Mouse (Mus musculus): Measurements from ENCODE around the gene Zfp618. TPM values are rescaled to one million over a fixed set of nuclear protein-coding genes. Genes with fewer than 3 reads are reported as not detected.

Gene Zfp618
- polyA plus RNA-seq, 1 experiment from 2014 or later = 23.9 TPM

GRCm38 (mm10) chr4:63024098-63024497 is 58.7 kb downstream of the Zfp618 start:
- 97% methylated on average over 7 of the region's 7 CpGs for WGBS
- 0 out of 2 replicates have a peak, but pooled peaks cover 4% of the 10 kb centered on the region for H3K9me3 ChIP-seq (replicated peaks)
- H3K27ac ChIP-seq (replicated peaks) = no peak overlapping the region
- H3K4me1 ChIP-seq = peaks cover 4% of the 10 kb centered on the region; the same call in 1 of the 2 replicates
- no peak overlapping the region for H3K4me3 ChIP-seq
- H3K36me3 ChIP-seq = peaks cover 9% of the 10 kb centered on the region; the same call in 1 of the 2 replicates
- no peaks in the 10 kb centered on the region for H3K27me3 ChIP-seq (ENCODE audit: low read depth, poor library complexity, severe bottlenecking)
- DNase-seq (ENCODE audit: low spot score) = no peak

GRCm38 (mm10) chr4:63024734-63025256 is 59.4 kb downstream of the Zfp618 start:
- H3K9me3 ChIP-seq (replicated peaks) = 0 out of 2 replicates have a peak, but pooled peaks cover 4% of the 10 kb centered on the region
- H3K27me3 ChIP-seq (ENCODE audit: low read depth, poor library complexity, severe bottlenecking) = no peaks in the 10 kb centered on the region
- 89% methylated on average over 9 of the region's 9 CpGs for WGBS
- H3K27ac ChIP-seq (replicated peaks) = no peak overlapping the region
- peaks cover 1% of the 10 kb centered on the region; the same call in 1 of the 2 replicates for H3K4me1 ChIP-seq
- H3K36me3 ChIP-seq = peaks cover 9% of the 10 kb centered on the region; the same call in 1 of the 2 replicates
- H3K4me3 ChIP-seq = no peak overlapping the region
- DNase-seq (ENCODE audit: low spot score) = no peak

- no peak for DNase-seq (ENCODE audit: low spot score)
- WGBS = 98% methylated on average over 9 of the region's 9 CpGs
- Histone ChIP-seq H3K4me1 (peaks cover 6% of the 10 kb centered on the region), H3K27me3 (ENCODE audit: low read depth, poor library complexity, severe bottlenecking) (no peaks in the 10 kb centered on the region), H3K36me3 (peaks cover 9% of the 10 kb centered on the region; the same call in 1 of the 2 replicates), H3K27ac (replicated peaks) (no peak overlapping the region), H3K4me3 (no peak overlapping the region), H3K9me3 (replicated peaks) (0 out of 2 replicates have a peak, but pooled peaks cover 4% of the 10 kb centered on the region)
Observed at GRCm38 (mm10) chr4:63025306-63025705, 59.9 kb downstream of the Zfp618 start.

GRCm38 (mm10) chr4:63026286-63026685 is 60.9 kb downstream of the Zfp618 start:
- H3K4me3 ChIP-seq = no peak overlapping the region
- H3K27ac ChIP-seq (replicated peaks) = no peak overlapping the region
- WGBS = 91% methylated on average over 3 of the region's 3 CpGs
- peaks cover 12% of the 10 kb centered on the region for H3K4me1 ChIP-seq
- DNase-seq (ENCODE audit: low spot score) = no peak
- H3K27me3 ChIP-seq (ENCODE audit: low read depth, poor library complexity, severe bottlenecking) = no peaks in the 10 kb centered on the region
- peaks cover 9% of the 10 kb centered on the region; the same call in 1 of the 2 replicates for H3K36me3 ChIP-seq
- 0 out of 2 replicates have a peak, but pooled peaks cover 4% of the 10 kb centered on the region for H3K9me3 ChIP-seq (replicated peaks)

GRCm38 (mm10) chr4:63027451-63027850 is 62.1 kb downstream of the Zfp618 start:
- no peak overlapping the region for H3K4me3 ChIP-seq
- no peak overlapping the region for H3K27ac ChIP-seq (replicated peaks)
- H3K4me1 ChIP-seq = peaks cover 23% of the 10 kb centered on the region
- no peak for DNase-seq (ENCODE audit: low spot score)
- H3K9me3 ChIP-seq (replicated peaks) = 0 out of 2 replicates have a peak, but pooled peaks cover 4% of the 10 kb centered on the region
- no peaks in the 10 kb centered on the region for H3K27me3 ChIP-seq (ENCODE audit: low read depth, poor library complexity, severe bottlenecking)
- peaks cover 9% of the 10 kb centered on the region; the same call in 1 of the 2 replicates for H3K36me3 ChIP-seq

GRCm38 (mm10) chr4:63030157-63030556 is 64.8 kb downstream of the Zfp618 start:
- 0 out of 2 replicates have a peak, but pooled peaks cover 4% of the 10 kb centered on the region for H3K36me3 ChIP-seq
- no peak for DNase-seq (ENCODE audit: low spot score)
- no peak overlapping the region for H3K27ac ChIP-seq (replicated peaks)
- 61% methylated on average over 5 of the region's 5 CpGs for WGBS
- no peaks in the 10 kb centered on the region for H3K27me3 ChIP-seq (ENCODE audit: low read depth, poor library complexity, severe bottlenecking)
- H3K9me3 ChIP-seq (replicated peaks) = no peaks in the 10 kb centered on the region
- peaks cover 49% of the 10 kb centered on the region for H3K4me1 ChIP-seq
- no peak overlapping the region for H3K4me3 ChIP-seq

- no peak for DNase-seq (ENCODE audit: low spot score)
- 67% methylated on average over 4 of the region's 4 CpGs for WGBS
- Histone ChIP-seq H3K27ac (replicated peaks) (0 out of 2 replicates have a peak overlapping the region, but pooled peaks have one; percentile 9), H3K27me3 (ENCODE audit: low read depth, poor library complexity, severe bottlenecking) (no peaks in the 10 kb centered on the region), H3K4me3 (no peak overlapping the region), H3K4me1 (peaks cover 51% of the 10 kb centered on the region), H3K9me3 (replicated peaks) (no peaks in the 10 kb centered on the region), H3K36me3 (0 out of 2 replicates have a peak, but pooled peaks cover 9% of the 10 kb centered on the region)
Observed at GRCm38 (mm10) chr4:63031240-63031639, 65.9 kb downstream of the Zfp618 start.

GRCm38 (mm10) chr4:63032581-63033006 is 67.2 kb downstream of the Zfp618 start:
- Histone ChIP-seq H3K4me1 (peaks cover 51% of the 10 kb centered on the region), H3K9me3 (replicated peaks) (no peaks in the 10 kb centered on the region), H3K4me3 (no peak overlapping the region), H3K36me3 (peaks cover 13% of the 10 kb centered on the region; the same call in 1 of the 2 replicates), H3K27me3 (ENCODE audit: low read depth, poor library complexity, severe bottlenecking) (no peaks in the 10 kb centered on the region), H3K27ac (replicated peaks) (peak overlapping the region; percentile 49; the same call in 1 of the 2 replicates)
- 81% methylated on average over 9 of the region's 9 CpGs for WGBS
- no peak for DNase-seq (ENCODE audit: low spot score)

GRCm38 (mm10) chr4:63033724-63034123 is 68.4 kb downstream of the Zfp618 start:
- 24% methylated on average over 5 of the region's 5 CpGs for WGBS
- peaks cover 13% of the 10 kb centered on the region; the same call in 1 of the 2 replicates for H3K36me3 ChIP-seq
- no peak overlapping the region for H3K4me3 ChIP-seq
- peaks cover 51% of the 10 kb centered on the region for H3K4me1 ChIP-seq
- no peaks in the 10 kb centered on the region for H3K9me3 ChIP-seq (replicated peaks)
- 0 out of 2 replicates have a peak overlapping the region, but pooled peaks have one; percentile 49 for H3K27ac ChIP-seq (replicated peaks)
- no peaks in the 10 kb centered on the region for H3K27me3 ChIP-seq (ENCODE audit: low read depth, poor library complexity, severe bottlenecking)
- no peak for DNase-seq (ENCODE audit: low spot score)

- Histone ChIP-seq H3K4me3 (no peak overlapping the region), H3K36me3 (peaks cover 21% of the 10 kb centered on the region; the same call in 1 of the 2 replicates), H3K9me3 (replicated peaks) (no peaks in the 10 kb centered on the region), H3K27ac (replicated peaks) (no peak overlapping the region), H3K4me1 (peaks cover 42% of the 10 kb centered on the region), H3K27me3 (ENCODE audit: low read depth, poor library complexity, severe bottlenecking) (no peaks in the 10 kb centered on the region)
- 90% methylated on average over 7 of the region's 7 CpGs for WGBS
- no peak for DNase-seq (ENCODE audit: low spot score)
Observed at GRCm38 (mm10) chr4:63035991-63036390, 70.6 kb downstream of the Zfp618 start.

- no peak overlapping the region for H3K27ac ChIP-seq (replicated peaks)
- DNase-seq (ENCODE audit: low spot score) = no peak
- 88% methylated on average over 5 of the region's 5 CpGs for WGBS
- H3K36me3 ChIP-seq = peaks cover 21% of the 10 kb centered on the region; the same call in 1 of the 2 replicates
- H3K9me3 ChIP-seq (replicated peaks) = no peaks in the 10 kb centered on the region
- H3K27me3 ChIP-seq (ENCODE audit: low read depth, poor library complexity, severe bottlenecking) = no peaks in the 10 kb centered on the region
- H3K4me1 ChIP-seq = peaks cover 34% of the 10 kb centered on the region
- no peak overlapping the region for H3K4me3 ChIP-seq
Observed at GRCm38 (mm10) chr4:63036790-63037189, 71.4 kb downstream of the Zfp618 start.

GRCm38 (mm10) chr4:63037555-63037954 is 72.2 kb downstream of the Zfp618 start:
- DNase-seq (ENCODE audit: low spot score) = no peak
- Histone ChIP-seq H3K4me1 (peaks cover 27% of the 10 kb centered on the region), H3K36me3 (peaks cover 21% of the 10 kb centered on the region; the same call in 1 of the 2 replicates), H3K27me3 (ENCODE audit: low read depth, poor library complexity, severe bottlenecking) (no peaks in the 10 kb centered on the region), H3K27ac (replicated peaks) (no peak overlapping the region), H3K9me3 (replicated peaks) (no peaks in the 10 kb centered on the region), H3K4me3 (no peak overlapping the region)
- WGBS = 95% methylated on average over 4 of the region's 4 CpGs

GRCm38 (mm10) chr4:63038265-63038664 is 72.9 kb downstream of the Zfp618 start:
- Histone ChIP-seq H3K27me3 (ENCODE audit: low read depth, poor library complexity, severe bottlenecking) (no peaks in the 10 kb centered on the region), H3K4me3 (no peak overlapping the region), H3K27ac (replicated peaks) (no peak overlapping the region), H3K36me3 (peaks cover 21% of the 10 kb centered on the region; the same call in 1 of the 2 replicates), H3K9me3 (replicated peaks) (no peaks in the 10 kb centered on the region), H3K4me1 (peaks cover 20% of the 10 kb centered on the region)
- WGBS = 61% methylated on average over 2 of the region's 2 CpGs
- DNase-seq (ENCODE audit: low spot score) = no peak

Data from midbrain, embryonic 10.5 days (tissue).